Mouse (Mus musculus) kidney, embryonic 16.5 days (tissue): ENCODE measurements around the gene Mapkap1. TPM values are rescaled to one million over a fixed set of nuclear protein-coding genes. Genes with fewer than 3 reads are reported as not detected.
"Not testable (repeated sequence)": the region's sequence is repeated elsewhere in the genome, so short reads cannot be mapped to it uniquely, and the experiment has no call there.

Source experiments
- ATAC-seq: fragments of 200-750 bp; cut with Nextera tagmentation; 2 replicates; pipeline ENCODE4 v1.8.0; 2017; ENCODE audit warnings: moderate TSS enrichment; ENCODE audit not compliant: low FRiP score, low TSS enrichment
- H3K27ac ChIP-seq: fragments of 300-500 bp; sonication (generic); 2 replicates; pipeline ENCODE4 v1.5.1; 2014; ENCODE audit warnings: low read length
- H3K27me3 ChIP-seq: fragments of 300-500 bp; sonication (generic); 2 replicates; pipeline ENCODE4 v1.6.1; 2014; ENCODE audit warnings: low read length, control low read depth, mixed read lengths; ENCODE audit not compliant: insufficient read depth
- H3K36me3 ChIP-seq: fragments of 300-500 bp; sonication (generic); 2 replicates; pipeline ENCODE4 v1.6.1; 2014; ENCODE audit warnings: low read length, control low read depth, mixed read lengths; ENCODE audit not compliant: insufficient read depth
- H3K4me1 ChIP-seq: fragments of 300-500 bp; sonication (generic); 2 replicates; pipeline ENCODE4 v1.6.1; 2014; ENCODE audit warnings: low read length, control low read depth, mixed read lengths; ENCODE audit not compliant: insufficient read depth
- H3K4me2 ChIP-seq: fragments of 300-500 bp; sonication (generic); replicated peaks from 2 replicates; pipeline ENCODE4 v1.6.1; 2014; ENCODE audit warnings: low read depth, low read length
- H3K4me3 ChIP-seq: fragments of 300-500 bp; sonication (generic); 2 replicates; pipeline ENCODE4 v1.5.1; 2014; ENCODE audit warnings: mild to moderate bottlenecking, low read length
- H3K9ac ChIP-seq: fragments of 300-500 bp; sonication (generic); replicated peaks from 2 replicates; pipeline ENCODE4 v1.6.1; 2014; ENCODE audit warnings: low read length
- H3K9me3 ChIP-seq: fragments of 300-500 bp; sonication (generic); 2 replicates; pipeline ENCODE4 v1.6.1; 2016; ENCODE audit warnings: low read length, control low read depth
- WGBS: fragments of 180-500 bp; shearing (Covaris S2); extraction: QIAGEN DNeasy Blood & Tissue Kit; methylation state at CpG from one replicate; pipeline ENCODE4 v1.1.7; 2014; 5-methylcytosine and 5-hydroxymethylcytosine counted together
- polyA plus RNA-seq: library from polyadenylated mRNA; unstranded; fragments of >200 nt; fragmentation: Nextera tagmentation; extraction: Ambion mirVana; gene quantifications from 2 replicates; pipeline ENCODE4 v1.2.1, GENCODE M21; 2015

The Mapkap1 gene
- polyA plus RNA-seq, 1 experiment from 2014 or later, result 91.2 TPM

GRCm38 (mm10) chr2:34430663-34431062 is 24.1 kb downstream of the Mapkap1 start:
- 94% methylated on average over 8 of the region's 8 CpGs for WGBS
- Histone ChIP-seq H3K27ac (no peak overlapping the region), H3K27me3 (no peaks in the 10 kb centered on the region), H3K4me3 (no peak overlapping the region), H3K4me2 (no peak overlapping the region), H3K9me3 (no peaks in the 10 kb centered on the region), H3K9ac (no peak overlapping the region), H3K4me1 (peaks cover 3% of the 10 kb centered on the region; the same call in 1 of the 2 replicates), H3K36me3 (0 out of 2 replicates have a peak, but pooled peaks cover 3% of the 10 kb centered on the region)
- ATAC-seq, result no peak

GRCm38 (mm10) chr2:34431701-34432372 is 25.3 kb downstream of the Mapkap1 start:
- Histone ChIP-seq H3K27me3 (no peaks in the 10 kb centered on the region), H3K4me2 (no peak overlapping the region), H3K36me3 (0 out of 2 replicates have a peak, but pooled peaks cover 3% of the 10 kb centered on the region), H3K27ac (no peak overlapping the region), H3K4me3 (no peak overlapping the region), H3K9ac (no peak overlapping the region), H3K9me3 (no peaks in the 10 kb centered on the region), H3K4me1 (no peaks in the 10 kb centered on the region)
- ATAC-seq, result no peak
- WGBS, result 95% methylated on average over 12 of the region's 12 CpGs

- not testable (repeated sequence) for H3K27me3 ChIP-seq, ATAC-seq, H3K4me1 ChIP-seq, H3K9ac ChIP-seq, H3K9me3 ChIP-seq, H3K27ac ChIP-seq, H3K36me3 ChIP-seq, H3K4me2 ChIP-seq, H3K4me3 ChIP-seq
- WGBS, result 97% methylated on average over 1 of the region's 2 CpGs
Observed at GRCm38 (mm10) chr2:34432887-34433286, 26.3 kb downstream of the Mapkap1 start.

- no peak for ATAC-seq
- Histone ChIP-seq H3K9ac (no peak overlapping the region), H3K36me3 (0 out of 2 replicates have a peak, but pooled peaks cover 3% of the 10 kb centered on the region), H3K4me1 (no peaks in the 10 kb centered on the region), H3K27ac (no peak overlapping the region), H3K4me3 (no peak overlapping the region), H3K4me2 (no peak overlapping the region), H3K27me3 (no peaks in the 10 kb centered on the region), H3K9me3 (no peaks in the 10 kb centered on the region)
- WGBS, result 84% methylated on average over 3 of the region's 3 CpGs
Observed at GRCm38 (mm10) chr2:34436321-34436720, 29.8 kb downstream of the Mapkap1 start.

- Histone ChIP-seq H3K4me2 (no peak overlapping the region), H3K9me3 (no peaks in the 10 kb centered on the region), H3K9ac (no peak overlapping the region), H3K27ac (no peak overlapping the region), H3K36me3 (peaks cover 9% of the 10 kb centered on the region), H3K4me3 (no peak overlapping the region), H3K4me1 (no peaks in the 10 kb centered on the region), H3K27me3 (no peaks in the 10 kb centered on the region)
- no peak for ATAC-seq
- 64% methylated on average over 4 of the region's 4 CpGs for WGBS
Observed at GRCm38 (mm10) chr2:34448756-34449155, 42.2 kb downstream of the Mapkap1 start.

- Histone ChIP-seq H3K27me3 (no peaks in the 10 kb centered on the region), H3K4me2 (no peak overlapping the region), H3K9ac (no peak overlapping the region), H3K9me3 (no peaks in the 10 kb centered on the region), H3K4me1 (no peaks in the 10 kb centered on the region), H3K4me3 (no peak overlapping the region), H3K27ac (no peak overlapping the region), H3K36me3 (no peaks in the 10 kb centered on the region)
- WGBS, result 80% methylated on average over 3 of the region's 3 CpGs
- no peak for ATAC-seq
Observed at GRCm38 (mm10) chr2:34462490-34462889, 55.9 kb downstream of the Mapkap1 start.

GRCm38 (mm10) chr2:34468559-34469141 is 62.1 kb downstream of the Mapkap1 start:
- H3K4me1 ChIP-seq, result 0 out of 2 replicates have a peak, but pooled peaks cover 3% of the 10 kb centered on the region
- no peak overlapping the region for H3K4me3 ChIP-seq
- H3K27ac ChIP-seq, result no peak overlapping the region
- WGBS, result 62% methylated on average over 7 of the region's 7 CpGs
- H3K4me2 ChIP-seq, result no peak overlapping the region
- H3K9me3 ChIP-seq, result no peaks in the 10 kb centered on the region
- ATAC-seq, result no peak
- no peaks in the 10 kb centered on the region for H3K36me3 ChIP-seq
- no peaks in the 10 kb centered on the region for H3K27me3 ChIP-seq
- H3K9ac ChIP-seq, result no peak overlapping the region

GRCm38 (mm10) chr2:34469324-34469723 is 62.8 kb downstream of the Mapkap1 start:
- Histone ChIP-seq H3K36me3 (no peaks in the 10 kb centered on the region), H3K4me3 (no peak overlapping the region), H3K27me3 (no peaks in the 10 kb centered on the region), H3K4me2 (no peak overlapping the region), H3K9me3 (no peaks in the 10 kb centered on the region), H3K4me1 (0 out of 2 replicates have a peak, but pooled peaks cover 3% of the 10 kb centered on the region), H3K9ac (no peak overlapping the region), H3K27ac (no peak overlapping the region)
- ATAC-seq, result no peak
- 93% methylated on average over 5 of the region's 5 CpGs for WGBS

- 80% methylated on average over 3 of the region's 3 CpGs for WGBS
- H3K9ac ChIP-seq, result no peak overlapping the region
- no peak overlapping the region for H3K27ac ChIP-seq
- no peak overlapping the region for H3K4me2 ChIP-seq
- H3K27me3 ChIP-seq, result no peaks in the 10 kb centered on the region
- no peaks in the 10 kb centered on the region for H3K36me3 ChIP-seq
- no peaks in the 10 kb centered on the region for H3K4me1 ChIP-seq
- no peak for ATAC-seq
- no peak overlapping the region for H3K4me3 ChIP-seq
- no peaks in the 10 kb centered on the region for H3K9me3 ChIP-seq
Observed at GRCm38 (mm10) chr2:34473775-34474174, 67.2 kb downstream of the Mapkap1 start.

- ATAC-seq, result no peak
- H3K4me2 ChIP-seq, result no peak overlapping the region
- no peak overlapping the region for H3K27ac ChIP-seq
Observed at GRCm38 (mm10) chr2:34481401-34481800, 74.8 kb downstream of the Mapkap1 start.

More at GRCm38 (mm10) chr2:34481401-34481800, 74.8 kb downstream of the Mapkap1 start:
- no peak overlapping the region for H3K9ac ChIP-seq
- H3K27me3 ChIP-seq, result no peaks in the 10 kb centered on the region
- H3K9me3 ChIP-seq, result no peaks in the 10 kb centered on the region
- peaks cover 5% of the 10 kb centered on the region; the same call in 1 of the 2 replicates for H3K4me1 ChIP-seq
- 36% methylated on average over 4 of the region's 4 CpGs for WGBS
- no peaks in the 10 kb centered on the region for H3K36me3 ChIP-seq
- no peak overlapping the region for H3K4me3 ChIP-seq
